Mouse (Mus musculus): ENCODE data around the gene Rasgef1b. TPM values are rescaled to one million over a fixed set of nuclear protein-coding genes. Genes with fewer than 3 reads are reported as not detected.

Rasgef1b gene
- total and polyA plus RNA-seq, 3 experiments: 0.17 to 0.26 (median 0.21) TPM

GRCm38 (mm10) chr5:99613321-99614118 is 115.3 kb downstream of the Rasgef1b start:
- Histone ChIP-seq H3K4me3 (replicated peaks in 1 of 3; ENCODE audit: low read depth in 2 of 3, low read length in 2 of 3, poor library complexity in 1 of 3) (no peak overlapping the region), H3K9me3 (replicated peaks; ENCODE audit: low read length) (peaks cover 3% of the 10 kb centered on the region), H3K27me3 (replicated peaks) (no peaks in the 10 kb centered on the region)

GRCm38 (mm10) chr5:99607602-99608001 is 121.3 kb downstream of the Rasgef1b start:
- no peak for DNase-seq (ENCODE audit: extremely low read depth)
- Histone ChIP-seq H3K27me3 (replicated peaks) (no peaks in the 10 kb centered on the region), H3K4me1 (ENCODE audit: control insufficient read depth in 1 of 2, insufficient read depth in 2 of 2) (no peaks in the 10 kb centered on the region), H3K79me2 (replicated peaks; ENCODE audit: control insufficient read depth, extremely low read depth, insufficient read depth, poor library complexity, severe bottlenecking) (no peaks in the 10 kb centered on the region), H3K4me2 (ENCODE audit: insufficient read depth, low read depth, poor library complexity, severe bottlenecking) (no peak overlapping the region), H3K9me3 (replicated peaks; ENCODE audit: low read length) (peaks cover 2% of the 10 kb centered on the region), H3K4me3 (replicated peaks in 1 of 3; ENCODE audit: low read depth in 2 of 3, low read length in 2 of 3, poor library complexity in 1 of 3) (no peak overlapping the region), H3K36me3 (replicated peaks in 1 of 2; ENCODE audit: control insufficient read depth in 1 of 2, insufficient read depth in 1 of 2, low read length in 1 of 2) (no peaks in the 10 kb centered on the region), H3K27ac (ENCODE audit: insufficient read depth, low read depth) (no peak overlapping the region), H3K9ac (ENCODE audit: insufficient read depth, low read depth) (no peak overlapping the region)
- dilution Hi-C loops (cut with MboI; ENCODE audit: extremely low pct_ligation_motif_present, extremely low pct_unique_long_range_greater_than_20kb, low sequenced_read_pairs) (no loop called here), in situ Hi-C loops (cut with MboI; ENCODE audit: low pct_ligation_motif_present, low pct_unique_long_range_greater_than_20kb, low sequenced_read_pairs) (no loop called here)
- TF ChIP-seq POLR2A (IDR thresholded peaks at IDR 0.05; ENCODE audit: low read depth, low read length): no peak
- TF ChIP-seq ZNF384 (IDR thresholded peaks at IDR 0.05; ENCODE audit: low read depth, low read length): no peak
- TF ChIP-seq USF2 (conservative IDR thresholded peaks at IDR 0.05; ENCODE audit: low read depth, low read length): no peak
- no peak for TF ChIP-seq CHD1 (IDR thresholded peaks at IDR 0.05; ENCODE audit: low read depth, low read length)
- no peak for TF ChIP-seq NRF1 (IDR thresholded peaks at IDR 0.05; ENCODE audit: low read depth, low read length)
- TF ChIP-seq SIN3A (IDR thresholded peaks at IDR 0.05; ENCODE audit: low read length): no peak
- no peak for TF ChIP-seq MYC (IDR thresholded peaks at IDR 0.05; ENCODE audit: low read depth, low read length)
- TF ChIP-seq RCOR1 (conservative IDR thresholded peaks at IDR 0.05; ENCODE audit: low read depth, low read length): no peak
- TF ChIP-seq RAD21 (IDR thresholded peaks at IDR 0.05; ENCODE audit: low read depth, low read length): no peak
- TF ChIP-seq ZKSCAN1 (IDR thresholded peaks at IDR 0.05; ENCODE audit: borderline replicate concordance, low read depth, low read length): no peak
- no peak for TF ChIP-seq BHLHE40 (IDR thresholded peaks at IDR 0.05; ENCODE audit: low read depth, low read length)
- TF ChIP-seq ELF1 (IDR thresholded peaks at IDR 0.05; ENCODE audit: low read depth, low read length): no peak
- no peak for TF ChIP-seq MAX (IDR thresholded peaks at IDR 0.05; ENCODE audit: low read length)
- no peak for TF ChIP-seq MAFK (IDR thresholded peaks at IDR 0.05; ENCODE audit: insufficient replicate concordance, low read length)
- TF ChIP-seq PAX5 (IDR thresholded peaks at IDR 0.05; ENCODE audit: low read length): no peak
- TF ChIP-seq IRF4 (IDR thresholded peaks at IDR 0.05; ENCODE audit: low read depth, low read length): no peak
- no peak for TF ChIP-seq KAT2A (IDR thresholded peaks at IDR 0.05; ENCODE audit: insufficient replicate concordance, low read length)
- no peak for TF ChIP-seq CHD2 (IDR thresholded peaks at IDR 0.05; ENCODE audit: low read length)
- TF ChIP-seq HCFC1 (IDR thresholded peaks at IDR 0.05; ENCODE audit: low read depth, low read length): no peak
- no peak for TF ChIP-seq ZMIZ1 (IDR thresholded peaks at IDR 0.05; ENCODE audit: low read depth, low read length)

More at GRCm38 (mm10) chr5:99613321-99614118, 115.3 kb downstream of the Rasgef1b start:
- Histone ChIP-seq H3K79me2 (replicated peaks; ENCODE audit: control insufficient read depth, extremely low read depth, insufficient read depth, poor library complexity, severe bottlenecking) (no peaks in the 10 kb centered on the region), H3K27ac (ENCODE audit: insufficient read depth, low read depth) (no peak overlapping the region), H3K9ac (ENCODE audit: insufficient read depth, low read depth) (no peak overlapping the region), H3K4me2 (ENCODE audit: insufficient read depth, low read depth, poor library complexity, severe bottlenecking) (no peak overlapping the region), H3K4me1 (ENCODE audit: control insufficient read depth in 1 of 2, insufficient read depth in 2 of 2) (no peaks in the 10 kb centered on the region), H3K36me3 (replicated peaks in 1 of 2; ENCODE audit: control insufficient read depth in 1 of 2, insufficient read depth in 1 of 2, low read length in 1 of 2) (no peaks in the 10 kb centered on the region)
- in situ Hi-C loops (cut with MboI; ENCODE audit: low pct_ligation_motif_present, low pct_unique_long_range_greater_than_20kb, low sequenced_read_pairs) (no loop called here), dilution Hi-C loops (cut with MboI; ENCODE audit: extremely low pct_ligation_motif_present, extremely low pct_unique_long_range_greater_than_20kb, low sequenced_read_pairs) (no loop called here)
- no peak for DNase-seq (ENCODE audit: extremely low read depth)
- TF ChIP-seq HCFC1 (IDR thresholded peaks at IDR 0.05; ENCODE audit: low read depth, low read length): no peak
- no peak for TF ChIP-seq TBP (conservative IDR thresholded peaks at IDR 0.05; ENCODE audit: low read depth, low read length)
